Mouse (Mus musculus): Measurements from ENCODE around the gene Atxn1. TPM values are rescaled to one million over a fixed set of nuclear protein-coding genes. Genes with fewer than 3 reads are reported as not detected.

The Atxn1 gene
- polyA plus RNA-seq, 1 experiment from 2014 or later: 11.9 TPM

DNA sequence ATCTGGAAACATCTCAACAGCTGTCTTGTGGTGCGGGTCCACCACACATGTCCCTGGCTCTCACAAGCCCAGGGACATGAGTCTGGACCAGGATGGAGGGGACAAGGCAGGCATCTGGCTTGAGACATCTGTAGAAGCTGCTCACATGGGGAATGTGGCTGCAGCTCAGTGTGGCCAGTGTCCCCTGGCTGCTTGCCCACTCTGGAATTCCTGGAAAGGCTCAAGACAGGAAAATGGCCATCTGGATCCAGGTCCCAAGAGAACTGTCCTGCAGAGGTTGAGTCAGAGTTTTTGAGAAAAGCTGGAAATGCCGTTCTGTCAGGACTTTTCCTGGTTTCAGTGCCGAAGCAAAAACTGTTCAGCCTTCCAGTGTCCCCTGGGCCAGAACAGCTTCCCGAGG lies 388.6 kb downstream of the Atxn1 start:
- no peak overlapping the region for H3K4me3 ChIP-seq (ENCODE audit: low read depth, low read length)
- H3K9ac ChIP-seq (replicated peaks; ENCODE audit: low read depth): no peak overlapping the region
- peaks cover 6% of the 10 kb centered on the region; the same call in 1 of the 2 replicates for H3K4me1 ChIP-seq (ENCODE audit: insufficient read depth, low read depth, low read length)
- no peak overlapping the region for H3K4me2 ChIP-seq (replicated peaks; ENCODE audit: low read depth, low read length)
- no peaks in the 10 kb centered on the region for H3K36me3 ChIP-seq (ENCODE audit: insufficient read depth, low read length)
- TF ChIP-seq EP300 (IDR thresholded peaks at IDR 0.05) (no peak), CTCF (IDR thresholded peaks at IDR 0.05) (no peak)
- peak; percentile 72 for DNase-seq (ENCODE audit: low spot score)
- peak overlapping the region; percentile 69; the same call in 1 of the 2 replicates for H3K27ac ChIP-seq (ENCODE audit: low read length)
- no peaks in the 10 kb centered on the region for H3K9me3 ChIP-seq (ENCODE audit: low read length)
- ATAC-seq: peak; percentile 70
- no peaks in the 10 kb centered on the region for H3K27me3 ChIP-seq (replicated peaks; ENCODE audit: insufficient read depth, low read length)
- 29% methylated on average over 4 of the region's 4 CpGs for WGBS

DNA sequence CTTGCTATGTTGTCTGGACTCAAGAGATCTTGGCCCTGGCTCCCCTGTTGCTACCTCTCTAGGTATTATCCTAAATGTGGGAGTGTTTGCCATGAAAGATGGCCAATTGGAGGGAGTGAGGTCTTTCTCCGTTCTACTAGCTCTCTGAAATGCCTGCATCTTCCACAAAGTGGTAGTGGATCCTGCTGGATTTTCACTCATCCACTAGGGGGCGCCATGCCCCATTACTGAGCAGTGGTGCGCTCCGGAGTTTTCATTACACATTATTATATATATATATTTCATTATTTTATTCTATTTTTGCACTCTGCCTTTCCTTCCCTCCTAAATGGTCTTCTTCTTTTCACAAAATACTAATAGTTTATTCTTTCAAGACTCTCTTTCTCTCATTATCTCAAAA lies 392.0 kb downstream of the Atxn1 start:
- peak; percentile 77 for DNase-seq (ENCODE audit: low spot score)
- WGBS: 12% methylated on average over 4 of the region's 4 CpGs
- TF ChIP-seq CTCF (IDR thresholded peaks at IDR 0.05) (peak; percentile 83), EP300 (IDR thresholded peaks at IDR 0.05) (no peak)

DNA sequence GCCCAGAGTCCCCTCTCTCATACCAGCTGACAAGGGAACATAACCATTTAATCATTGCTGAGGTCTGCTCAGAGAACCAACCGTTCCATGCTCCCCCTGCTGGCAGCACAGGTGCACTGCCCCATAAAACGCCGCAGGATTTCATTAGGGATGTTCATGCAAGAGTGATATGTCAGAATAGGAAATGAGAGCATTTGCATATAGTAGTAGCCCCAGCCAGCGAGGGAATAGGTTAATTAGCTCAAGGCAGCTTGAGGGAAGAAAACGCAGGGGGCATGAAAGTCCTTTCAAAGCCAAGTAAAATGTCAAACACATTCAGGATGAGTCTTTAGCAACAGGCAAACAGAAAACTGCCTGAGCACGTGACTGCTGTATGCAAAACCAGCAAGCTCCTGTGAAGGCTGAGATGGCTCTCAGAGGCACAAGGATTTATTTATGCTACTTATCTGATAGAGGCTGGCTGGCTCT lies 393.0 kb downstream of the Atxn1 start:
- 5% methylated on average over 6 of the region's 6 CpGs for WGBS
- peaks cover 6% of the 10 kb centered on the region; the same call in 1 of the 2 replicates for H3K4me1 ChIP-seq (ENCODE audit: insufficient read depth, low read depth, low read length)
- H3K27ac ChIP-seq (ENCODE audit: low read length): no peak overlapping the region
- H3K27me3 ChIP-seq (replicated peaks; ENCODE audit: insufficient read depth, low read length): no peaks in the 10 kb centered on the region
- H3K9me3 ChIP-seq (ENCODE audit: low read length): no peaks in the 10 kb centered on the region
- 0 out of 2 replicates have a peak overlapping the region, but pooled peaks have one; percentile 28 for H3K4me2 ChIP-seq (replicated peaks; ENCODE audit: low read depth, low read length)
- TF ChIP-seq EP300 (IDR thresholded peaks at IDR 0.05): no peak
- peak; percentile 95 for TF ChIP-seq CTCF (IDR thresholded peaks at IDR 0.05)
- H3K4me3 ChIP-seq (ENCODE audit: low read depth, low read length): no peak overlapping the region
- 0 out of 2 replicates have a peak, but pooled peaks cover 5% of the 10 kb centered on the region for H3K36me3 ChIP-seq (ENCODE audit: insufficient read depth, low read length)
- DNase-seq (ENCODE audit: low spot score) (peak; percentile 76), ATAC-seq (peak; percentile 31; the same call in 1 of the 2 replicates)
- no peak overlapping the region for H3K9ac ChIP-seq (replicated peaks; ENCODE audit: low read depth)

More for the DNA sequence above, 392.0 kb downstream of the Atxn1 start:
- Histone ChIP-seq H3K9me3 (ENCODE audit: low read length) (no peaks in the 10 kb centered on the region), H3K36me3 (ENCODE audit: insufficient read depth, low read length) (0 out of 2 replicates have a peak, but pooled peaks cover under 1% of the 10 kb centered on the region), H3K4me3 (ENCODE audit: low read depth, low read length) (no peak overlapping the region), H3K4me2 (replicated peaks; ENCODE audit: low read depth, low read length) (no peak overlapping the region), H3K4me1 (ENCODE audit: insufficient read depth, low read depth, low read length) (peaks cover 6% of the 10 kb centered on the region; the same call in 1 of the 2 replicates), H3K9ac (replicated peaks; ENCODE audit: low read depth) (no peak overlapping the region), H3K27me3 (replicated peaks; ENCODE audit: insufficient read depth, low read length) (no peaks in the 10 kb centered on the region), H3K27ac (ENCODE audit: low read length) (no peak overlapping the region)
- no peak for ATAC-seq

DNA sequence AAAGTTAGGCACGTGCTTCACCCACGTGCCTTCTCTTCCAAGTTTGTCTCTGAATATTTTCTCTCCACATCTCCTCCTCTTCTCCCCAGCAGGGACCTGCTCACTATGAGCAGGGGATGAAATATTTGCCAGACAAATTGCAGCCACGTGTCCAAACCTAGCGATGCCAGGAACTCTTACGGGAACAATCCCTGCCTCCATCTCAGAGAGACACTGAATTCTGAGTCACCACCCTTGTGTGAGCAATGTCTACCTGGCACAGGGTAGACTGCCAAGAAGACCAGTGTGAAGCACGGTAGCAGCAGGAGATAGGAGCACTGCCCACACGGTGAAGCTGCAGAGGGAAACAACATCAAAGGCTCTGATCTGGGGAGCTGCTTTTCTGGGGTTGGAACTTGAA lies 394.9 kb downstream of the Atxn1 start:
- Histone ChIP-seq H3K9me3 (ENCODE audit: low read length) (no peaks in the 10 kb centered on the region), H3K27ac (ENCODE audit: low read length) (no peak overlapping the region), H3K4me3 (ENCODE audit: low read depth, low read length) (no peak overlapping the region), H3K9ac (replicated peaks; ENCODE audit: low read depth) (no peak overlapping the region), H3K27me3 (replicated peaks; ENCODE audit: insufficient read depth, low read length) (no peaks in the 10 kb centered on the region), H3K36me3 (ENCODE audit: insufficient read depth, low read length) (0 out of 2 replicates have a peak, but pooled peaks cover 7% of the 10 kb centered on the region), H3K4me1 (ENCODE audit: insufficient read depth, low read depth, low read length) (peaks cover 6% of the 10 kb centered on the region; the same call in 1 of the 2 replicates), H3K4me2 (replicated peaks; ENCODE audit: low read depth, low read length) (no peak overlapping the region)
- WGBS: 65% methylated on average over 7 of the region's 7 CpGs
- ATAC-seq (no peak), DNase-seq (ENCODE audit: low spot score) (no peak)
- TF ChIP-seq CTCF (IDR thresholded peaks at IDR 0.05) (no peak), EP300 (IDR thresholded peaks at IDR 0.05) (no peak)

DNA sequence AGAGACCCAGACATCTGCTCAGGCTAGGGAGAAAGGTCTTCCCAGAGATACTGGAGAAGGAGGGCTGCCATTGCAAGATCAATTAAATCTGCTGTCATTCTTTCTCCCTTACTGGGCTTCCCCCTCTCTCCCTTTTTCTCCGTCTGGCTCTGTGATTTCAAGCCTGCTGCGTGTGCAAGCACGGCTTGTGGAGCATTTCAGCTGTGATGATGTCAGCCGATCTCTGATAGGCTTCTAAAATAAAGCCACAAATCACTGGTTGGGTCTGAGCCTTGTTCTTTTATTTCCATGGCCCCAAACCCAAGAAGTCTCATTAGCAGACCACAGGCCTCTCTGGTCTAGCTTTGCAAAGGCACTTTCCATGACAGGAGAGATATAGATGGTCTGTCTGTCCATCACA lies 399.9 kb downstream of the Atxn1 start:
- 75% methylated on average over 4 of the region's 4 CpGs for WGBS
- Histone ChIP-seq H3K27me3 (replicated peaks; ENCODE audit: insufficient read depth, low read length) (no peaks in the 10 kb centered on the region), H3K9ac (replicated peaks; ENCODE audit: low read depth) (no peak overlapping the region), H3K4me2 (replicated peaks; ENCODE audit: low read depth, low read length) (no peak overlapping the region), H3K27ac (ENCODE audit: low read length) (no peak overlapping the region), H3K4me3 (ENCODE audit: low read depth, low read length) (no peak overlapping the region), H3K36me3 (ENCODE audit: insufficient read depth, low read length) (0 out of 2 replicates have a peak, but pooled peaks cover 7% of the 10 kb centered on the region), H3K4me1 (ENCODE audit: insufficient read depth, low read depth, low read length) (no peaks in the 10 kb centered on the region), H3K9me3 (ENCODE audit: low read length) (no peaks in the 10 kb centered on the region)
- no peak for TF ChIP-seq CTCF (IDR thresholded peaks at IDR 0.05)
- no peak for TF ChIP-seq EP300 (IDR thresholded peaks at IDR 0.05)
- DNase-seq (ENCODE audit: low spot score): no peak
- ATAC-seq: no peak

DNA sequence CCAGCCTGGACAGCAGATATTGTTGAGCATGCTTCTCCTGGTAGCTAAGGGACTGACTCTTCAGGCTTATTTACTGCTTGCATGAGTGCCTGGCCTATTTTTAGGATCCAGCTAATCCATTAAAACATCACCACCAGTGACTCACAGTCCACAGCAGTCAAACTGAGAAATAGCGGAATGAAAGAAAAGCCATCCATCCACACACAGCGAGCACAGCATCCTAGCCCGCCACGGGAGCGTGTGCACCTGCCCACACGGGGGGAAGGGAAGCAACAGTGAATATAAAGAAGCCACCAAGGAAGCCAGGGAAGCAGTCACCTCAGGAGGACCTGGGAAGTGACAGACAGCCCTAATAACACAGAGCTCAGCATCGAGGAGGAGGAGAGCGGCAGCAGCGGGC lies 402.8 kb downstream of the Atxn1 start:
- no peaks in the 10 kb centered on the region for H3K4me1 ChIP-seq (ENCODE audit: insufficient read depth, low read depth, low read length)
- H3K36me3 ChIP-seq (ENCODE audit: insufficient read depth, low read length): 0 out of 2 replicates have a peak, but pooled peaks cover 4% of the 10 kb centered on the region
- no peak for ATAC-seq
- no peak overlapping the region for H3K9ac ChIP-seq (replicated peaks; ENCODE audit: low read depth)
- H3K27ac ChIP-seq (ENCODE audit: low read length): no peak overlapping the region
- DNase-seq (ENCODE audit: low spot score): no peak
- no peak for TF ChIP-seq CTCF (IDR thresholded peaks at IDR 0.05)
- no peak for TF ChIP-seq EP300 (IDR thresholded peaks at IDR 0.05)
- WGBS: 80% methylated on average over 9 of the region's 9 CpGs
- no peak overlapping the region for H3K4me3 ChIP-seq (ENCODE audit: low read depth, low read length)
- no peaks in the 10 kb centered on the region for H3K27me3 ChIP-seq (replicated peaks; ENCODE audit: insufficient read depth, low read length)
- no peak overlapping the region for H3K4me2 ChIP-seq (replicated peaks; ENCODE audit: low read depth, low read length)
- no peaks in the 10 kb centered on the region for H3K9me3 ChIP-seq (ENCODE audit: low read length)

Measured in lung, postnatal 0 days (tissue).